Mouse (Mus musculus) testis, adult 2 months (tissue): ENCODE measurements at regions not wholly inside any gene's neighbourhood (a gene's known extent, or its start where the extent isn't known, plus 50 kb on each side); places are given as distances from the start of the nearest gene placed in this dataset.

Experiments used
- H3K27ac ChIP-seq: fragments of 200-500 bp; 2 replicates; pipeline ENCODE4 v1.5.1; 2012; ENCODE audit warnings: low read depth, low read length; ENCODE audit not compliant: control insufficient read depth, insufficient read depth
- H3K27me3 ChIP-seq: fragments of 200-500 bp; 2 replicates; pipeline ENCODE4 v1.6.1; 2012; ENCODE audit warnings: mild to moderate bottlenecking, low read length, moderate library complexity; ENCODE audit not compliant: control insufficient read depth, insufficient read depth
- H3K36me3 ChIP-seq: fragments of 200-500 bp; 2 replicates; pipeline ENCODE4 v1.6.1; 2012; ENCODE audit warnings: mild to moderate bottlenecking, low read length; ENCODE audit not compliant: control insufficient read depth, insufficient read depth
- H3K4me1 ChIP-seq: fragments of 200-500 bp; 2 replicates; pipeline ENCODE4 v1.6.1; 2012; ENCODE audit warnings: low read length; ENCODE audit not compliant: control insufficient read depth, insufficient read depth
- H3K4me3 ChIP-seq: fragments of 200-500 bp; 2 replicates; pipeline ENCODE4 v1.5.1; 2012; ENCODE audit warnings: low read depth, mild to moderate bottlenecking, low read length, moderate library complexity, mixed read lengths; ENCODE audit not compliant: control insufficient read depth
- CTCF ChIP-seq: fragments of 200-500 bp; IDR thresholded peaks from 2 replicates; pipeline ENCODE4 v1.5.1; 2012; ENCODE audit warnings: low read depth, mild to moderate bottlenecking, inconsistent platforms, low read length, moderate library complexity; ENCODE audit not compliant: control insufficient read depth, insufficient read depth, insufficient replicate concordance
- POLR2A ChIP-seq: fragments of 200-500 bp; IDR thresholded peaks from 2 replicates; pipeline ENCODE4 v1.6.1; 2012; ENCODE audit warnings: low read depth, mild to moderate bottlenecking, inconsistent platforms, low read length, moderate library complexity; ENCODE audit not compliant: control insufficient read depth

GRCm38 (mm10) chr4:98190318-98190717 is 192.8 kb downstream of the Tm2d1 start:
- Histone ChIP-seq H3K4me3 (no peak overlapping the region), H3K4me1 (no peaks in the 10 kb centered on the region), H3K36me3 (no peaks in the 10 kb centered on the region), H3K27ac (no peak overlapping the region), H3K27me3 (no peaks in the 10 kb centered on the region)
- TF ChIP-seq CTCF, result no peak
- TF ChIP-seq POLR2A, result no peak

GRCm38 (mm10) chr4:98189894-98190293 is 193.2 kb downstream of the Tm2d1 start:
- no peaks in the 10 kb centered on the region for H3K36me3 ChIP-seq
- TF ChIP-seq POLR2A (no peak), CTCF (no peak)
- no peak overlapping the region for H3K4me3 ChIP-seq
- no peak overlapping the region for H3K27ac ChIP-seq
- no peaks in the 10 kb centered on the region for H3K4me1 ChIP-seq
- no peaks in the 10 kb centered on the region for H3K27me3 ChIP-seq

DNA sequence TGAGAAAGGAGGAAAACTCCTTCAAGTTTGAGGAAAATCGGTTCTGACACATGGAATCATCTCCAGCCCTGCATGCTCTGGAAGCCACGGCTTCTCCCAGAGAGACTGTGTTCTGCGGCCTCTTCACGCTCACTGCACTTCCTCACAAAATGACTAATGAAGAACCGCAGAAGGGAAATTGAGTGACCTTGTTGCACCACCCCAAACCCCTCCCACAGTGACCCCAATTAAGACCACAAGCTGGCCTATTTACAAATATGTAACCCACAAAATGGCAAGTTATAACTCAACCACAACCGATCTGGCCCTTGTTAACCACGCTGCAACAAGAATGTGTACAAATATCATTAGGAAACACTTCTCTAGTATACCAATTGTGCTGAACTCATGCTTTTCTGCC is 194.2 kb downstream of the Tm2d1 start:
- Histone ChIP-seq H3K27ac (no peak overlapping the region), H3K4me1 (no peaks in the 10 kb centered on the region), H3K27me3 (no peaks in the 10 kb centered on the region), H3K36me3 (no peaks in the 10 kb centered on the region), H3K4me3 (no peak overlapping the region)
- no peak for TF ChIP-seq CTCF
- no peak for TF ChIP-seq POLR2A

GRCm38 (mm10) chr4:98187038-98187437 is 196.1 kb downstream of the Tm2d1 start:
- no peak for TF ChIP-seq POLR2A
- TF ChIP-seq CTCF, result no peak
- no peaks in the 10 kb centered on the region for H3K4me1 ChIP-seq
- no peaks in the 10 kb centered on the region for H3K36me3 ChIP-seq
- H3K27me3 ChIP-seq, result no peaks in the 10 kb centered on the region
- no peak overlapping the region for H3K27ac ChIP-seq
- H3K4me3 ChIP-seq, result no peak overlapping the region

DNA sequence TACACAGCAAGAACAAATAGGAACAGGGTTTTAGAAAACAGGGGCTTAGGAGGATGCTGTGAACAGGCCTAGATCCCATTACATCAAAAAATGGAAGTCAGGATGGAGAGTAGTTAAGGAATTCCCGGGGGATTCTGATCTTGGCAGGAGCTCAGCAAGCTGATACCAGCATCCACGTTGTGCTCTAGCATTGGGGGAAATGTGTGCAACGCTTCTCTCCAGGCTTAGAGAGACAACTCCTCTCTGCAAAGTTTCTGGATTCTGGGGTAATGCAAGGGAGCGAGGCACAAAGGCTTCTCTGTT is 201.1 kb downstream of the Tm2d1 start:
- TF ChIP-seq POLR2A (no peak), CTCF (no peak)
- Histone ChIP-seq H3K4me1 (no peaks in the 10 kb centered on the region), H3K4me3 (no peak overlapping the region), H3K36me3 (no peaks in the 10 kb centered on the region), H3K27ac (no peak overlapping the region), H3K27me3 (no peaks in the 10 kb centered on the region)

GRCm38 (mm10) chr4:98181185-98182052 is 201.7 kb downstream of the Tm2d1 start:
- TF ChIP-seq CTCF (no peak), POLR2A (no peak)
- no peaks in the 10 kb centered on the region for H3K4me1 ChIP-seq
- no peaks in the 10 kb centered on the region for H3K27me3 ChIP-seq
- no peak overlapping the region for H3K27ac ChIP-seq
- no peak overlapping the region for H3K4me3 ChIP-seq
- no peaks in the 10 kb centered on the region for H3K36me3 ChIP-seq

DNA sequence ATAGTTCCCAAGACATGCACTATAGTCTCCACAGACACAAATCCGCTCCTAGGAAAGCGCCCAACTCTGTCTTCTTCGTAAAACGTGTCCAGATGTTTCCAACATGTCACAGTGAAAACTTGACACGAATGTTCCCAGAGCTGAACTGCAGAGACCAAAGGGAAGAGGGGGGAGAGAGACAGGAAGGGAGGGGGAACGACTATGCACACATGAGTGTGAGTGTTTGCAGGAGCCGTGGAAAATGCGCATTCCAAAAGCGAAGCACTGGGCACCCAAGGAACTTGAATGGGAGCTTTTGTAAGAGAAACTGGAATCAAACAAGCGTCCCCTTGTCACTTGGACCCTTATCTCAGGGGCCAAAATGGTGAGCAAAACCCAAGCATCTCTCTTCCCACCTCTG is 202.8 kb downstream of the Tm2d1 start:
- Histone ChIP-seq H3K27ac (no peak overlapping the region), H3K36me3 (no peaks in the 10 kb centered on the region), H3K27me3 (no peaks in the 10 kb centered on the region), H3K4me3 (no peak overlapping the region), H3K4me1 (no peaks in the 10 kb centered on the region)
- TF ChIP-seq POLR2A, result no peak
- no peak for TF ChIP-seq CTCF
